Mouse (Mus musculus) embryonic facial prominence, embryonic 12.5 days (tissue): ENCODE data around the gene Gpd2. TPM values are rescaled to one million over a fixed set of nuclear protein-coding genes. Genes with fewer than 3 reads are reported as not detected.

Experiments
- ATAC-seq: fragments of 200-750 bp; cut with Nextera tagmentation; 2 replicates; pipeline ENCODE4 v1.8.0; 2017; ENCODE audit not compliant: insufficient number of reproducible peaks, insufficient read depth, low FRiP score, low TSS enrichment
- H3K27ac ChIP-seq: fragments of 300-500 bp; sonication (generic); 2 replicates; pipeline ENCODE4 v1.5.1; 2016; ENCODE audit warnings: mild to moderate bottlenecking
- H3K27me3 ChIP-seq: fragments of 300-500 bp; sonication (generic); 2 replicates; pipeline ENCODE4 v1.6.1; 2016; ENCODE audit warnings: mild to moderate bottlenecking, moderate library complexity
- H3K36me3 ChIP-seq: fragments of 300-500 bp; sonication (generic); 2 replicates; pipeline ENCODE4 v1.6.1; 2016; ENCODE audit warnings: mild to moderate bottlenecking
- H3K4me1 ChIP-seq: fragments of 300-500 bp; sonication (generic); 2 replicates; pipeline ENCODE4 v1.6.1; 2016
- H3K4me2 ChIP-seq: fragments of 300-500 bp; sonication (generic); replicated peaks from 2 replicates; pipeline ENCODE4 v1.6.1; 2016; ENCODE audit warnings: mild to moderate bottlenecking, moderate library complexity
- H3K4me3 ChIP-seq: fragments of 300-500 bp; sonication (generic); 2 replicates; pipeline ENCODE4 v1.5.1; 2016; ENCODE audit warnings: mild to moderate bottlenecking
- H3K9ac ChIP-seq: fragments of 300-500 bp; sonication (generic); 2 replicates; pipeline ENCODE4 v1.6.1; 2016; ENCODE audit warnings: mild to moderate bottlenecking, moderate library complexity
- H3K9me3 ChIP-seq: fragments of 300-500 bp; sonication (generic); 2 replicates; pipeline ENCODE4 v1.6.1; 2016; ENCODE audit warnings: mild to moderate bottlenecking, moderate library complexity
- WGBS: fragments of 180-500 bp; shearing (Covaris S2); methylation state at CpG from one replicate; pipeline ENCODE4 v1.1.7; 2016; 5-methylcytosine and 5-hydroxymethylcytosine counted together
- polyA plus RNA-seq: library from polyadenylated mRNA; unstranded; fragments of >200 nt; fragmentation: Nextera tagmentation; extraction: Ambion mirVana; gene quantifications from 2 replicates; pipeline ENCODE4 v1.2.1, GENCODE M21; 2016

Gpd2 gene
- polyA plus RNA-seq, 1 experiment from 2014 or later = 18.3 TPM

- H3K4me2 ChIP-seq = no peak overlapping the region
- H3K27me3 ChIP-seq = no peaks in the 10 kb centered on the region
- no peaks in the 10 kb centered on the region for H3K9me3 ChIP-seq
- no peaks in the 10 kb centered on the region for H3K4me1 ChIP-seq
- H3K4me3 ChIP-seq = no peak overlapping the region
- no peak overlapping the region for H3K9ac ChIP-seq
- H3K36me3 ChIP-seq = no peaks in the 10 kb centered on the region
- no peak for ATAC-seq
- WGBS = 42% methylated on average over 2 of the region's 2 CpGs
- H3K27ac ChIP-seq = no peak overlapping the region
Observed at GRCm38 (mm10) chr2:57316055-57316454, 78.6 kb downstream of the Gpd2 start.

- H3K9ac ChIP-seq = no peak overlapping the region
- H3K4me1 ChIP-seq = no peaks in the 10 kb centered on the region
- no peak overlapping the region for H3K4me3 ChIP-seq
- H3K36me3 ChIP-seq = no peaks in the 10 kb centered on the region
- H3K9me3 ChIP-seq = no peaks in the 10 kb centered on the region
- ATAC-seq = no peak
- 59% methylated on average over 3 of the region's 3 CpGs for WGBS
- H3K27me3 ChIP-seq = no peaks in the 10 kb centered on the region
- H3K4me2 ChIP-seq = no peak overlapping the region
- H3K27ac ChIP-seq = no peak overlapping the region
Observed at GRCm38 (mm10) chr2:57318336-57318735, 80.9 kb downstream of the Gpd2 start.

- H3K27ac ChIP-seq = no peak overlapping the region
- 81% methylated on average over 8 of the region's 8 CpGs for WGBS
- ATAC-seq = no peak
Observed at GRCm38 (mm10) chr2:57326091-57326490, 88.7 kb downstream of the Gpd2 start.

GRCm38 (mm10) chr2:57329327-57329726 lies 91.9 kb downstream of the Gpd2 start:
- ATAC-seq = no peak
- H3K4me3 ChIP-seq = no peak overlapping the region
- no peak overlapping the region for H3K9ac ChIP-seq
- H3K9me3 ChIP-seq = no peaks in the 10 kb centered on the region
- H3K27me3 ChIP-seq = no peaks in the 10 kb centered on the region
- no peaks in the 10 kb centered on the region for H3K4me1 ChIP-seq
- H3K4me2 ChIP-seq = no peak overlapping the region
- 70% methylated on average over 7 of the region's 7 CpGs for WGBS
- H3K27ac ChIP-seq = no peak overlapping the region
- no peaks in the 10 kb centered on the region for H3K36me3 ChIP-seq

More at GRCm38 (mm10) chr2:57326091-57326490, 88.7 kb downstream of the Gpd2 start:
- Histone ChIP-seq H3K27me3 (no peaks in the 10 kb centered on the region), H3K4me2 (no peak overlapping the region), H3K4me1 (no peaks in the 10 kb centered on the region), H3K36me3 (no peaks in the 10 kb centered on the region), H3K9me3 (no peaks in the 10 kb centered on the region), H3K9ac (no peak overlapping the region), H3K4me3 (no peak overlapping the region)

- WGBS = 67% methylated on average over 3 of the region's 3 CpGs
- H3K9me3 ChIP-seq = no peaks in the 10 kb centered on the region
- H3K9ac ChIP-seq = no peak overlapping the region
- no peak overlapping the region for H3K4me3 ChIP-seq
- H3K36me3 ChIP-seq = no peaks in the 10 kb centered on the region
- no peaks in the 10 kb centered on the region for H3K4me1 ChIP-seq
- no peaks in the 10 kb centered on the region for H3K27me3 ChIP-seq
- no peak overlapping the region for H3K27ac ChIP-seq
- no peak overlapping the region for H3K4me2 ChIP-seq
- no peak for ATAC-seq
Observed at GRCm38 (mm10) chr2:57330812-57331211, 93.4 kb downstream of the Gpd2 start.

GRCm38 (mm10) chr2:57331266-57331665 lies 93.8 kb downstream of the Gpd2 start:
- no peaks in the 10 kb centered on the region for H3K36me3 ChIP-seq
- H3K4me1 ChIP-seq = no peaks in the 10 kb centered on the region
- H3K4me2 ChIP-seq = no peak overlapping the region

GRCm38 (mm10) chr2:57333481-57333880 lies 96.0 kb downstream of the Gpd2 start:
- Histone ChIP-seq H3K4me1 (no peaks in the 10 kb centered on the region), H3K27ac (no peak overlapping the region), H3K36me3 (no peaks in the 10 kb centered on the region), H3K27me3 (no peaks in the 10 kb centered on the region), H3K4me2 (no peak overlapping the region), H3K9me3 (no peaks in the 10 kb centered on the region), H3K9ac (no peak overlapping the region), H3K4me3 (no peak overlapping the region)
- ATAC-seq = no peak
- 82% methylated on average over 6 of the region's 6 CpGs for WGBS

More at GRCm38 (mm10) chr2:57331266-57331665, 93.8 kb downstream of the Gpd2 start:
- no peaks in the 10 kb centered on the region for H3K9me3 ChIP-seq
- H3K9ac ChIP-seq = no peak overlapping the region
- H3K27me3 ChIP-seq = no peaks in the 10 kb centered on the region
- ATAC-seq = no peak
- 86% methylated on average over 8 of the region's 8 CpGs for WGBS
- H3K27ac ChIP-seq = no peak overlapping the region
- no peak overlapping the region for H3K4me3 ChIP-seq

- 87% methylated on average over 15 of the region's 15 CpGs for WGBS
- Histone ChIP-seq H3K4me1 (no peaks in the 10 kb centered on the region), H3K27ac (no peak overlapping the region), H3K36me3 (no peaks in the 10 kb centered on the region), H3K9me3 (no peaks in the 10 kb centered on the region), H3K9ac (no peak overlapping the region), H3K4me3 (no peak overlapping the region), H3K27me3 (no peaks in the 10 kb centered on the region), H3K4me2 (no peak overlapping the region)
- ATAC-seq = no peak
Observed at GRCm38 (mm10) chr2:57335397-57335796, 98.0 kb downstream of the Gpd2 start.

GRCm38 (mm10) chr2:57338779-57339178 lies 101.3 kb downstream of the Gpd2 start:
- Histone ChIP-seq H3K4me1 (no peaks in the 10 kb centered on the region), H3K4me2 (no peak overlapping the region), H3K4me3 (no peak overlapping the region), H3K27ac (no peak overlapping the region), H3K36me3 (no peaks in the 10 kb centered on the region), H3K9me3 (no peaks in the 10 kb centered on the region), H3K27me3 (no peaks in the 10 kb centered on the region), H3K9ac (no peak overlapping the region)
- ATAC-seq = no peak
- WGBS = 90% methylated on average over 16 of the region's 16 CpGs

GRCm38 (mm10) chr2:57342910-57343309 lies 105.5 kb downstream of the Gpd2 start:
- no peaks in the 10 kb centered on the region for H3K9me3 ChIP-seq
- H3K4me1 ChIP-seq = no peaks in the 10 kb centered on the region
- no peak overlapping the region for H3K9ac ChIP-seq
- no peak overlapping the region for H3K4me2 ChIP-seq
- ATAC-seq = no peak
- WGBS = 22% methylated on average over 1 of the region's 1 CpGs
- no peak overlapping the region for H3K4me3 ChIP-seq
- no peaks in the 10 kb centered on the region for H3K27me3 ChIP-seq
- no peaks in the 10 kb centered on the region for H3K36me3 ChIP-seq
- H3K27ac ChIP-seq = no peak overlapping the region

- Histone ChIP-seq H3K9ac (no peak overlapping the region), H3K4me2 (no peak overlapping the region), H3K4me1 (peaks cover 5% of the 10 kb centered on the region; the same call in 1 of the 2 replicates), H3K36me3 (no peaks in the 10 kb centered on the region), H3K4me3 (no peak overlapping the region), H3K27me3 (no peaks in the 10 kb centered on the region), H3K27ac (no peak overlapping the region), H3K9me3 (no peaks in the 10 kb centered on the region)
- no peak for ATAC-seq
- 44% methylated on average over 9 of the region's 9 CpGs for WGBS
Observed at GRCm38 (mm10) chr2:57350615-57351014, 113.2 kb downstream of the Gpd2 start.

GRCm38 (mm10) chr2:57353722-57354432 lies 116.4 kb downstream of the Gpd2 start:
- 82% methylated on average over 9 of the region's 9 CpGs for WGBS
- H3K9me3 ChIP-seq = no peaks in the 10 kb centered on the region
- peaks cover 5% of the 10 kb centered on the region; the same call in 1 of the 2 replicates for H3K4me1 ChIP-seq
- H3K27ac ChIP-seq = no peak overlapping the region
- no peaks in the 10 kb centered on the region for H3K36me3 ChIP-seq
- H3K4me2 ChIP-seq = no peak overlapping the region
- H3K27me3 ChIP-seq = no peaks in the 10 kb centered on the region
- H3K9ac ChIP-seq = no peak overlapping the region
- H3K4me3 ChIP-seq = no peak overlapping the region
- ATAC-seq = no peak
